Mouse (Mus musculus) cerebellum, adult 9-11 months (tissue): ENCODE results near the gene Mms19.
A peak's percentile ranks its signal among the peaks of the same experiment; 100 is the strongest.

Experiments
- DNase-seq: peaks from one replicate; pipeline ENCODE4 v3.0.0; 2022

Mms19 gene

DNA sequence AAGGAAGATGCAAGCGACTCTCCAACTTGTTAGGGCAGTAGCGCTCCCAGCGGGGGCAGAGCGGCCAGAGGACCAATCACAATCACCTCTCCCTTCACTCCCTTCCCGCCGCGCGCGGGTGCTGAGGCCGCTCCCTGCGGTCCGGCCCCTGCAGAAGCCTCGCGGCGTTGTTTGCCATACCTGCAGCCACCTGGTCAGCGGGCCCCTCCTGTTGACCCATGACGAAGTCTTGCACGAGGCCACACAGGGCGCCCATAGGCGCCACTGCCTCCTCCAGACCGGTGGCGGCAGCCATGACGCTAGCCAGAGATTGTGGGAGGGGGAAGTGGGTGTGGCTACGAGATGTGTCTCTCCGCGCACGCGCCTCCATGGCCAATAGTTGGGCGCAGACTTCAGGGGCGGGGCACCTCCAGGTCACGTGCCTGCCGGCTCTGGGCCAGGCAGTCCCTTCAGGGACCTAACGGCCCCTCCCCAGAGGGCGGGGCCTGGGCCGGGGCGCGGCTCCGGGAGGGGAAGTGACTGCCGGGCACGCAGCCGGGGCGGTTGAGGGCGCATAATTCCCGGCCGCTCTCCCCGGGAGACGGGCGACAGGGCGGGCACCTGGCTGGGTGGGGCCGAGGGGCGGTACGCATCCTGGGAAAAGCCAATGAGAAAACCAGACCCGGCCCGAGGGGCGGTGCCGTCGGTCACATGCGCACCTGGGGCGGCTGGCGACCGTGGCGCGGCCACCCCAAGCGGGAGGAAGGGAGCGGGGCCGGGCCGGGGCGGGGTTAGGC lies at the start of gene Mms19:
TSS of gene Mms19 (minus strand) at position 339 of the 776 bp plus-strand sequence.
- DNase-seq = peak; percentile 99

DNA sequence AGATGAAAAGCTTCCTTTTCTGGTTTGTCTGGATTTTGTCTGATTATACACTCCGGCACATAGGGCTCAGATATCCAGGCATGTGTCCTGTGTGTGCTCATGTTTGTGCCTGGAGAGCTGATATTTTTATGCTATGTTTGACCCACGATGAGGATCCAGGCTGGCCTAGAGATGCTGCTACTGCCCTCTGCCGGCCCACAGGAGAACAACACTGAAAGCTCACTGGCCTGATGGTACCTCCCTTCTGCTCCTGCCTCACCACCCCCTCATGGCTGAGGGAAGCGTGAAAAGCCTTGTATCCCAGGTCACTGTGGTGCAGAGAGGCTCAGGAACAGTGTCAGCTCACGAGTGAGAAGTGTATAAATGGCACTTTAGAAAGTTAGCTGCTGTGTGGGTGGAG lies 45.2 kb upstream of the Mms19 start:
- peak; percentile 85 for DNase-seq

DNA sequence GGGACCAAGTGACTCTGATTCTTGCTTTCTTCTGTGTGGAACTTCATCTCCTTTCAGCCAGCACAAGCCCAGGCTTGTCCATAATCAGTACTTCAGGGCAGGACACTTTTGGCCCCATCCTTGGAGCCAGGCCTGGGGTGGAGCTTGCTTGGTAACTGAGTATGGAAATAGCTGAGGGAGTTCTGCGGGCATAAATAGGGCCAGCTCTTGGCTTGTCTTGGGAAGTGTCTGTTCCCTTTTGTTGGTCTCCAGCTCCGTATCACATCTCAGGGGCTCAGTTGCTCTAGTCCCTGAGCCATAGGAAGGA lies 41.5 kb upstream of the Mms19 start:
- DNase-seq = no peak

DNA sequence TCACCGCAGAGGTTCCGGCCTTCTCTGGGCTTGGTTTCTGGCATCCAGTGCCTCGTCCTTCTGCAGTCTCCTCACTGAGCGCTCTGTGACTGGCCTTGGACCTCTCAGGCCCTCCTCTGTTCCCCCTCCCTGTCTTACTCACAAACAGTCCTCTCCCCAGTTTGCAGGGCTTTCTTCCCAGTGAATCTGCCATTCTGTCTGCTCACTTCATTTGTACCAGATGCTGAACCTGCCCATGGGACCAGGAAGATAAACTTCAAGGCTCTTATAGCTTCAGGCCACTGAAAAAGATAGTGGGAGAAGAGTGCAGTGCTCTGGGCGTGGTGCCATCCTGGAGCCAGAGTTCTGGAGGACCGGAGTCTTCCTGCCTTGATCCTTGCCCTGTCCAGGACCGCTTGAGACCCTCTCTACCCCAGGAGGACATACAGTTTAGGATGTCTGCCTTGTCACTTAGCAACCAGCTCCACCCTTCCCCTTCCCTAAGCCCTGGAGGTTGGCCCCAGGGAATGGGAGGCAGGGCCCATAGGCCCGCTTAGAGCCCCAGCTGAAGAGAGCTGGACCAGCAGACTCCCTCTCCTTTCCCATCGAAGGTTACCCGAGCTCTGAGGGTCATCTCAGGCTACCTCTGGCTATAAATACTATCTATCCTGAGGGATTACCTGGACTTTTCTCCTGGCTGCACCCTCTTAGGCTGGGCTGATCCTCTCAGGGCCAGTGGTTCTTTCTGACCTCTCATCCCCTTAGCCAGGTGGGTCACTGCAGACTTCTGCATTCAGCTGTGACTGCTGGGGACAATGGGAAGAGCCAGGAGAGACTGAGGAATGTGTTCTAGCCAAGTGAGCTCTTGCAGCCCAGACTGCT lies 41.0 kb upstream of the Mms19 start:
- DNase-seq = no peak

DNA sequence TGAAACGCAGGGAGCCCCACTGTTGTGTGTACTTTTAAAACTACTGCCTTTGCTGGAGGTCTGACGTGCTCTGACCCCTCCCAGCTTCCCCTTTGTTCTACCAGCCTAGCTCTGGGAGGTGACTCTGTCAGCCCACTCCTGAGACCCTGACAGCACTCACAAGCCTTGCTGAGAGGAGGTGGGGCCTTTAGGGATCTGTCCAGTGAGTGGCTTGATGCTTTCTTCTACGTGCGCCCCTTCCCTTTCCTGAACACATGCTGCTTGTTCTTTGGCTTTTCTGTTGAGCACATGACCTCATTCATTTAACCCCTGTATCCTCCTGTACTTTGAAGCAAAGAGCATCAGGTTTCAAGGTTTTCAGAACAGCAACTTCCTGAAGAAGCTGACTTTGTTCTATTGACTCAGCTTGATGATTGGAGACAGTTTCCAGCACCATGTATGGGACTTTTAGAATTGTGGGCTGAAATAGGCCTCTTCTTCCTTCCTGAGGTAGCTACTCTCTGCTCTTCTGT lies 38.1 kb upstream of the Mms19 start:
- no peak for DNase-seq

DNA sequence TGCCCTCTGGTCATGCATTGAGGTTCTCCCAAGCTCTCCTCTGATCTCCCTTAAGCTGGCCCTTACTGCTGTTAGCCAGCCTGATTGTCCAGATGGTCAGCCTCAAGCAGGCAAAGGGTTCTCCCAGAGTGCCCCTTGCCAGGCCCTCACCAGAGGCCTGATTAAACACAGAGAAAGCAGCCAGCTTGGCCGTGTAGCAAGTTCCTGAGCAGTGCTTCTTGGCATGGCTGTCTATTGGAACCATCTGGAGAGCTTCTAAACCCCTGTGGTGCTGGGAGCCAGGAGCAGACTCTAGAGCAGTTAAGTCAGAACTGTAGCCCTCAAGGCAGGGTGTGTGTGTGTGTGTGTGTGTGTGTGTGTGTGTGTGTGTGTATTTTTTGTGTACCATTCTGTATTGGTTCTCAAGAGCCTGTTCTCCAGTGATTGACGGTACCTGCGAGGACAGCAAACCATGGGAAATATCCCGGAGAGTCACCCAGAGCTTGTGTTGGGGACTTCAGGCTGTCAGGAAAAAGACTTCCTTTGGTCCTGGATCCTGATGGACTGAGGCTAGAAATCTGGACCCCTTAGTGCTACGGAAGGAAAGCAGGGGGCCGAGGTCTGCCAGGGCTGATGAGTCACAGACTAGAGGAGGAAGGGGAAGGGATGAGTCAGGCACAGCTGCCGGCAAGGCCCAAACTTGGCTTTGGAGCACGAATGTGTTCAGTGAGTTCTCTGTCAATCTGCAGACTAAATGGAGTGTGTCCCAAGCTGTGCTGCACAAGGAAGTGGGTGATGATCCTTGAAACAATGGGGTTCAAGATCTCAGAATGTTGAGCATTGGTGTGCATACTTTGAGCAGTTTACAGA lies 36.7 kb upstream of the Mms19 start:
- peak; percentile 98 for DNase-seq

DNA sequence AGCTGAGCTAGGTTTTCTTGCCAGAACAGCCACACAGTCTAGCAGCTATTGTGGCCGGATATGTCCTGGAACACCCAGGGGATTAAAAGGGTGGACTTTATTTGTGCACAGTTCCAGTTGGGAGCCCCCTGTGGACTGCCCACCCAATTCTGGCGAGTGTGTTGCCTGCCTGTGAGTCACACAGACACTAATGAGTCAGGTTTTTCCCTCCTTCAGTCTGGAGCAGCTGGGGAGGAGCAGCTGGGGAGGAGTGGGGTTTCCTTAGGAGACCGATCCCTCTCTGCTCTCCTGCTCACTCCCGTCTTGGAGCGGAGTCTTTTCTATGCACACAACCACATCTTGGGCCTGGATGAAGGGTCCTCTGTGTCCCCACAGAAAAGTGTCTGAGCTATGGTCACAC lies 35.9 kb upstream of the Mms19 start:
- peak; percentile 68 for DNase-seq

DNA sequence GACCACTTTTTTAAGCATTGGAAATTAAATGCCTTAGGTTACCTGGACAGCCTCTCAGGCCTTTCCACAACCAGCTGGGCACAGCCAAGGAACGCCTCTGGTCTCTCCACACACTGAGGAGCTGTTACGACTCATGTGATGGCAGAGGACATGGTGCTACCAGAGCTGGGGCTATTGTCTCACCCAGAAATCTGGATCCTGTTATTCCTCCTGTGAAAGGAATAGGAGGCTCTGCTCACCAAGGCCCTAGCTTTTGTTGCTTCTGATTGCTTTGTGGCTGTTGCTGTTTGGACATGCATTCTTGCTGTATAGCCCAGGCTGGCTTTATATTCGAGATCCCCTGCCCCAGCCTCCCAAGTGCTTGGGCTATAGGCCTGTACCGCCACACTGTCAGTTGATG lies 35.3 kb upstream of the Mms19 start:
- DNase-seq = no peak

DNA sequence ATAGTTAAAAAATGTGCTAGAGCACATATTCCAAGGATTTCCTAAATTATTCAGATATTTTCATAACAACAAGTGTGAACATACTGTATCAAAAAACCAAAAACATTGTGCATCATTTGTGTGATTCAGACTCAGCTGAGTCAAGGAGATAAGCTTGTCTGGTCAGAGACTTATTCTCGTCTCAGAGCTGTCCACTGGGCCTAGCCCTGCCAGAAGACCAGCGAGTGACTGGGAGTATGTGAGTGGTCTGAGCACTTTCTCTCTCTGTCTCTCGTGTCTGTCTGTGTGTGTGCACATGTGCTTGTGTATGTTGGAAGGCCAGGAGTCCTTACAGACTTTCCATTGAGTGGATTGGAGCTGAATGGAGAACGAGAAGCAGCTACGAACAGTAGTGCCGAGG lies 34.0 kb upstream of the Mms19 start:
- no peak for DNase-seq

DNA sequence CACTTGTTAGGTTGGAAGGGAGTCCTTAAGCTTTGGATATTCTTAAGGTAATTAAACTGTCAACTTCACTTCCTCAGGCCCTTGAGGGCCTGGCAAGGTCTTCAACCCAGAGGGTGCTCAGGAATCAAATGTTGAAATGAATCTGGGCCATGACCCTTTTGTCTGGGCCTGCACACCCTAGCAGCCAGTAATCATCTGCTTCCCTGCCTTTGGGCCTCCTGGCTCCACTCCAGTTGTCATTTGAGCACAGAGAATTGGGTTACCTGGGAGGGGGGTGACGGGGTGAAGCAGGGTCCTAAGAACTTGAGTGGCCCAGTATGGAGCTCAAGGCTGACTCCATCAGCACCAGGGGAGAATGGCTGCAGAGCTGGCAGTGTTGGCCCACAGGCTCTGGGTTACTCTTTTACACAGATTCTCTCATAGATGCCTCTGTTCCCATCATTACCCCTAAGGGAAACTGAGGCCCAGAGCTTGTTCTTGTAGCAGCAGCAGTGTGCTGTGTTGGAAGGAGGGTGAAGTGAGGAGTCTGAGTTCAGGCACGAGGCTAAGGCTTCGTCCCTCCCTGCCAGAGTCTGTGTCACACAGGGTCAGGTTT lies 33.4 kb upstream of the Mms19 start:
- no peak for DNase-seq

DNA sequence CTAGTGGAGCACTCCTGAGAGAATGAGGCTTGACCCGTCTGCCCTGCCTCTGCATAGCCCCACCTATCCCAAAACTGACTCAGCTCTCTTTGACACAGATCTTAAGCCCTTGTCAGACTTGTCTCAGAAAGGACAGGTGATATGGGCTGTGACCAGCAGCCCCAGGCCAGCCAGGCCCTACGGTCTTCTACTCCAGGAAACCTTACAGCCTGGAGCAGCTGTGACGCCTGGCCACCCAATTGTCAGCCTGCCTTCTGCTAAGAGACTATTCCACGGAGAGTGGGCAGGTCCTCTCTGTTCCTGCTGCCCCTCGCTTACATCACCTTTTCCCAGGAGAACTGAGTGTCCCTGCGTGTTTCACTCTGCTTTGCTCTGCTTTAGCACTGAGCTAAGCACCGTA lies 30.2 kb upstream of the Mms19 start:
- no peak for DNase-seq

DNA sequence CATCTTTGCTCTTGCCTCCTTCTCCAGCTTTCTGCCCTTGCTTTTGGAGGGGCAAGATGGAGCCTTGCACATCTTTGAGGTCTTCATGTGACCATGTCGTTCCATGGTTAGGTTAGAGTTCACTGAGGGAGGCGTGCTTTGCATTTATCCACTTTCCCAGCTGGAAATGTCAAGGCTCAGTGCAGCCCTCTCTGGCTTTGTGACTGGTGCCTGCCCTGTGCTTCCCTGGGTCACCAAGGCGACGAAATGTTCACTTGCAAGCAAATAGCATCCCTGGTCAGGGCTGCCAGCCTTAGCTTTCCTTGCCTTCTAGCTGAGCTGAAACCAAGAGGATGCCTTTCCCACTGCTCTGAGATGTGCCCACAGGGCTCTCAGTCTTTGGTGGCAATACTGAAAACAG lies 29.5 kb upstream of the Mms19 start:
- DNase-seq = no peak

DNA sequence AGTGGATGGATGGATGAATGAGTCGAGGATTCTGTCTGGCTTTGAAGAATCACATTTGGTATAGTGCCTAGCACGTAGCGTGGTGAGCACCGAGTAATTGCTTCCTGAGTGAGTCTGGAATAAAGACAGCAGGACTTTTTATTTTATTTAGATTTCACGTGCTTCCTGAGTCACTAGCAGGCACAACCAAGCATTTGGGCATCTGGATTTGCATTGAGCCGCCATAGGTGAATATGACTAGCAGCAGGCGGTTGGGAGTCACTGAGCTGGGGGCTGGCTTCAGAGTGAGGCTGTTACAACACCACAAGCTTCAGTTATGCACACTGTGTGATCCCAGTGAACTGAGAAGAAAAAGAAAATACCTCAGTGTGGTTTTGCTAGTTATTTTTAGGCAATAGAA lies 28.1 kb upstream of the Mms19 start:
- no peak for DNase-seq

DNA sequence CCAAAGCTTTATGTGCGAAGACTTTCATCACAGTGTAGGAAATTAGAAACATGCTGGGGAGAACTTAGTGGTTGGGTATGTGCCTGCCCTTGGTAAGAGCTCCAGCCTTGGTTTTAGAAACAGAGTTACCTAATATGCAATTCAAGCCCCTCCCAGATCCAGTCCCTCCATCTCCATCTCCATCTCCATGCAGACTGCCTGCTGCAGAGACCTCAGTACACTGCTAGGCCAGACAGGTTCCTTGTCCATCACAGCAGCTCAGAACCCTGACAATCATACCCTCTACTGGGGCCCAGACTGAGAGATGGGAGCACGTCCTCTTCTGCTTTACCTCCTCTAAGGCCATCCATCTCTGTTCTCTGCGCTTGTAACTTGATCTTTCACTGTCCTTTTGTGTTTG lies 27.6 kb upstream of the Mms19 start:
- no peak for DNase-seq

DNA sequence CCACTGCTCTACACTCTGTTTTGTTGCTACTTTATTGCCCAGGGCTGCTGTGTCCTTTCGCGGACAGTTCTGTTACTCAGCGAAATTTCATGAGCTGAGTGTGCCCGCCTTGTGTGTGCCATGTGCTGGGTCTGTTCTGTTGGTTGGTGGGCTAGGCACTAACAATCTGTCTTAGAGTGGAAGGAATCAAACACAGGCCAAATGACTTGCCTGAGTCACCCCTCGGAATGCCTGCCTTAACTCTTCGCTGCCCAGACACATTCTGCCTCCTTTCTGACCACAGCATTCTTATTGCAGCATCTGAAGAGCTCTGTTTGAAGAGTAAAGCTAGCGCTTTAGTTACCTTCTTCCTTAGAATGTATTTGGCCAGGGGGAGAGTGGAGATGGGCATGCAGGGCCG lies 25.6 kb upstream of the Mms19 start:
- DNase-seq = no peak

DNA sequence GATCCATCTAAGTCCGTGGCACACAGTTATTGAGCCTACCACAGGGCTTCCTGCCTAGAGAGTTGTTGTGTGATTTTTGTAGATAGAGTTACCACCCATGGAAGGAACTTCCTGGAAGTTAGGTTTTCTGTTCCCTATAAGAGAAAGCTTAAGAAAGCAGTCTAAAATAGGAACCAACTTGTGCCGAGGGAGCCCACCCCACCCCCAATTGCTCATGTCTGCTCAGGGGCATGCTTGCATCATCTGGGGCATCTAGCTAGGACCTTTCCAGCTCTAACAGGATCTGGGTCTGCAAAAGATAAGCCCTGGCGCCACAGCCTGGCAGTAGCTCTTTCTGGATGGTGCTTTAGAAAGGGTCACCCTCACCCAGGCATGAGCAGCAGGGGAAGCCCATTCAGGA lies 24.7 kb upstream of the Mms19 start:
- DNase-seq = no peak

DNA sequence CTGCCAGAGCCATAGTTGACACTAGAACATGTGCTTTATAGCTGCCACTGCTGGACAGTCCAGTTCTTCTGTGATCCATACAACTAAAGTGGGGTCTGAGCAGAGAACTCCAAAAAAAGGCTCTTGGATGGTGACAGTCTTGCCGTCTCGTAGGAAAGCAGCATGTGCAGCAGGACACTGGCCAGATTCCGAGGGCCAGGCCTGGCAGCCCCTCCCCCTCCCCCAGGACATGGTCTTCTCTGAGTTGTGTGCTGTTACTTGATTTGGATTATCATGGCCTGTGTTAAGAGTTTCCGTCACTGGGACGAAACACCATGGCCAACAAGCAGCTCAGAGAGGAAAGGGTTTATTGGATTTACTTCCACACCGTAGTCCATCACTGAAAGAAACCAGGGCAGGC lies 23.3 kb upstream of the Mms19 start:
- no peak for DNase-seq

DNA sequence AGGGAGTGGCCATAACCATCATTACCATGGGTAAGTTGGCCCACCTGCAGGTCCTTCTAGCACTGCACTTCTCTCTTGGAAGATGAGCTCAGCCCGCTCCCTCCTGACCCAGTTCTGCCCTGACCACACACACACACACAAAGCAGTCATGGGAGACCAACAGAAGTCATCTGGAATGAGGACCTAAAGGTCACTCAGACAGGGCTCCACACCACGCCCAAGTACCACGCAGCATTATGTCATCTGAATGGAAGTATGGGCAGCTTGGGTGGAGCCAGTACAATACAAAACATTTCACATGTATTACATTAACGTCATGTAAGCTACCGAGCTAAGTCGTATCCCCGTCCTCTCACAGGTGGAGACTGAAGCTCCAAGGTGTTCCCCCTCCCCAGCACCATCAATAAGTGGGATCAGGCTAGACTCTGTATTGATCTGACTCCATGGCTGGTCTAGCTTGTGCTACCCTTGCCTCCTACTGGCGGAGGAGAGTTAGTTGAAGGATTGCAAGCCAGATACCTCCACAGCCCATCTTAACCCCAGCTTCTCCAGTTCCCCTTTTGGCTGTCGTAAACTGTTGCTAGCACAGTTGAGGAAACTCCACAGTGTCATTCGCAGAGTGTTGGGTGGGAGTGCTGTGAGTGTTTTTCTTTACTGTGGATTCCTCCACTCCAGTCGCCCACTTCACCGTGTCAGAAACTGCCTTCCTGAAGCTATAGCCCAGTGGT lies 20.5 kb upstream of the Mms19 start:
- no peak for DNase-seq

DNA sequence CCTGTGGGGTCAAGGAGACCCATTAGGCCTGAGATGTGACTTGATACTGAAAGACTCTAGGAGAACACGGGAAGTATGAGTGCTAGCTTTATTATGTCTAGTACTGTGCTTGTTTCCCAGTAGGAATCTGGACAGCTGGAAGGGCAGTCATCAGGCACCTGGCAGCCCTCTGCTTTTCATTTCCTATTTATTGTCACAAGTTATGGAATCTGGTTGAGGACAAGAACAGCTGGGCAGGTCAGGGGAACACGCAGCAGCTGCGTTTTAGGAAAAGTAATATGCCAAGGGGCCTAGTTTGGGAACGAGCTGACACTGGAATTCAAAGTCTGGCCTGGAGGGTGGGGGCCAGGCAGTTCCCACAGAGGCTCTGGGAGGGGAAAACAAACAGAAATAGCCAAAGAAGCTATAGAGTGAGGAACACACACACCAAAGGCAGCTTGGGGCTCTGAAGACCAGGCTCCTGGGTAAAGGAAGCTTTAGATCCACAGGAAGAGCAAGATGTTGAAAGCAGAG lies 19.5 kb upstream of the Mms19 start:
- DNase-seq = no peak

DNA sequence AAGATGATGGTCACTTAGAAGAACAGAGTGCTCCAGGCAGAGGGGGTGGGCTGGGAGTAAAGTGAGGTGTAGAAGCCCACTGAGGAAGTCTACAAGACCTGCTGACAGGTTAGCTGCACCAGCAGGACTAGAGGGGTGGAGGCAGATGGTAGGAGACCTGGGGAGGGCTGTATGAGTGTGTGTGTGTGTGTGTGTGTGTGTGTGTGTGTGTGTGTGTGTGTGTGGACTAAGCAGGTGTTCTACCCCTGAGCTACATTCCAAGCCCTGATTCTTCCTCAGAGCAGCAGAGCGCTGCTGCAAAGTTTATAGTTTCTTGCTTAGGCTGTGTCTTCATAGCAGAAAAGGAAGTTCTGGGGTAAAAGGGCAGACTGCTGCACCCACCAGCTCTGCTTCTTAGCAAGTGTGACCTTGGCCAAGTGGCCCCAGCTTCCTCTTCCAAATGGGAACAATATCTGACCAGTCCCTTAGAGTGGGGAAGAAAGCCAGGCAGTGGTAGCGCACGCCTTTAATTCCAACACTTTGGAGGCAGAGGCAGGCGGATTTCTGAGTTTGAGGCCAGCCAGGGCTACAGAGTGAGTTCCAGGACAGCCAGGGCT lies 18.8 kb upstream of the Mms19 start:
- DNase-seq = no peak

DNA sequence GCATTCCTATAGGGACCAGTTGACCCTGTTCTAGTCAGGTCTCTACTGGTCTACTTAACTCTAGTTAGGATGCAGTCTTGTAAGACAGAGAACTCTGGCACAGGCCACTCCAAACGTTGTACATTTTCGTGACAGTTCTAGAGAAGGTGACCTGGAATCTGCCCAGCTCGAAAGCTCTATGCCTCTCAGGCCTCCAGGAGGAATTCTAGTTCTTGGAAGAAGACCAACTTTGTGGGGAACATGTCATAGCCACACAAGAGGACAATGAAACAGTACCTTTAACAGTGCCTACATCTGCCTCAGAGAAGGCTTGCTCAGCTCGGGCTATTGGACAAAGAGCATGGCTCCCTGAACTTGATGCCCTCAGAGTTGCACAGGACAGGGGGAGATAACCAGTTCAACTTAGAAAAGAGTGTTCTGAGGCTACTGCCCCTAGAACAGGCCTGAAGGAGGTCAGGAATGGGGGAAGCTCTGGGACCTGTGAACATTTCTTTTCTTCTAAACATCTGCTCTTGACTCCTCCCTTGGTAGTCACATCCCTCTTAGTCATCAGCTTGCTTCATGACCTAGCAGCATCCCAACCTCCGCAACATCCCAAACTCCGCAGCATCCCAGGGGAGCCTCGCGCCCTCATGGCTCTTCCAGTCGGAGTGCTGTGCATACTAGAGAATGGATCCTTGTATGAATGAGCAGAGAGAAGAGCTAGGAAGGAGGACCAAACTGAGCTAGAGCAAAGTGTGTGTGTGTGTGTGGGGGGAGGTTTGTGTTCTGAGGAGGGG lies 18.0 kb upstream of the Mms19 start:
- DNase-seq = no peak
